Mouse (Mus musculus): ENCODE measurements around the gene Dlst. TPM values are rescaled to one million over a fixed set of nuclear protein-coding genes. Genes with fewer than 3 reads are reported as not detected.
A peak's percentile ranks its signal among the peaks of the same experiment; 100 is the strongest.

The Dlst gene
- 110 and 111 TPM in 2 replicates for polyA plus RNA-seq (2016; fragmentation: Nextera tagmentation; extraction: Ambion mirVana)

DNA sequence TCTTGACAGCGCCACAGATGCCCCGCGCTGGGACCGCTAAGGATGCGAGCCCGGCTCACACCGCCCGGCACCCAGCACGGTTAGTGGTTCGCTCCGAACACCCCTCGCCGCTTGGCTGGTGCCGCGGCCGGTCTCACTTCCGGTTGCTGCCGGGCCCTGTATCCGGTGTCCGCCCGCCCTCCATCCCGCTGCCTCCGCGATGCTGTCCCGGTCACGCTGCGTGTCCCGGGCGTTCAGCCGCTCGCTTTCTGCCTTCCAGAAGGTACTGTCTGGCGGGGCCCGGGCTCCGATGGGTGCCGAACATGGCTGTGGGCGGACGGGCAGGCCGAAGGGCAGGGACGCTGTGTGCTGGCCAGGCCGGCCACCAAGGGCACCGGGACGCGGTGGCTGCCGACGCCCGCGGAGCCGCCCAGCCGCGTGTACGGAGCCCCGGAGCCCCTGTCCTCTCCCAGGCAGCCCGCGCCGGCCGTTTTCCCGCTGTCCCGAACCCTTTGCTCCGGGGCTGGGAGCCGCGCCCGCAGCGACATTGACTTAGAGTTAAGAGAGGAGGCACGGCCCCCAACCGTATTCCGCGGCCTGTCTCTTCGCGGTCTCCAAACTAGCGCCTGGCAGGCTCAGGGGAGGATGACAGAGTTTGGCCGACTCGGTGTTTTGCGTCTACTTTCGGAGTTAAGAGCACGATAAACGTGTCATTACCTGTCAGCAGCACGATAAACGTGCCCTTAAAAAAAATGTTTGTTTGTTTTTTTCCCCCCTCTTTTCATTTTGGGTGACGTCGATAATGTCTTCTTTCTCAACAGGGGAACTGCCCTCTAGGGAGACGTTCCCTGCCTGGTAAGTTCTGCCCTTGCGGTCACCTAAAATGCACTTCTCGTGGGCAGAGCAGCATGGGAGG, at the start of gene Dlst, which contains the start of gene Prox2:
TSS of gene Dlst (plus strand) at position 136 of the 895 bp plus-strand sequence.
TSS of gene Prox2 (minus strand) at position 62 of the 895 bp plus-strand sequence.
- H3K4me3 ChIP-seq = peak within 1 kb of the TSS; percentile 100
- no peaks in the 10 kb centered on the region for H3K27me3 ChIP-seq (ENCODE audit: low read depth, poor library complexity, severe bottlenecking)
- peaks cover 48% of the 10 kb centered on the region for H3K4me1 ChIP-seq
- peaks cover 24% of the 10 kb centered on the region for H3K36me3 ChIP-seq
- no peaks in the 10 kb centered on the region for H3K9me3 ChIP-seq (replicated peaks)
- WGBS = under 1% methylated on average over 83 of the region's 83 CpGs
- peak; percentile 92 for DNase-seq (ENCODE audit: low spot score)
- H3K27ac ChIP-seq (replicated peaks) = peak within 1 kb of the TSS; percentile 94

DNA sequence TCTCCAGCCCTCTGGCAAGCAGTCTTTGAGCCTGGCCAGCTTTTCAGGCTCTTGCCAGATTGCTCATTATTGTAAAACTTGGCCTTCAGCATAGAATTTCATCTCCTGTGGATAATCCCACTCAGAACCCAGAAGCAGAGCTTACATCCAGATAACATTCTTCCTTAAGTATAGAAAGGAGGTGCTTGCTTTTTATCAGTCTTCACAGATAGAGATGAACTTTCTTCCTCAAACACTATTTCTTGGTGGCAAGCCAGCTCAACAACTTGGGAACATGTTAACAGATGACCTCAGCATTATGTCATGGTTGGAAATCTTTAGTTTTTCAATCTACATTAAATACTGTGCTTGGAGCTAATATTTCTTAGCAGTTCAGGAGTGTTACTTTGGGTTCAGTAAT, 39.6 kb upstream of the Dlst start:
- Histone ChIP-seq H3K4me1 (no peaks in the 10 kb centered on the region), H3K27ac (replicated peaks) (no peak overlapping the region), H3K4me3 (no peak overlapping the region), H3K27me3 (ENCODE audit: low read depth, poor library complexity, severe bottlenecking) (no peaks in the 10 kb centered on the region), H3K36me3 (peaks cover 87% of the 10 kb centered on the region), H3K9me3 (replicated peaks) (no peaks in the 10 kb centered on the region)
- no peak for DNase-seq (ENCODE audit: low spot score)

DNA sequence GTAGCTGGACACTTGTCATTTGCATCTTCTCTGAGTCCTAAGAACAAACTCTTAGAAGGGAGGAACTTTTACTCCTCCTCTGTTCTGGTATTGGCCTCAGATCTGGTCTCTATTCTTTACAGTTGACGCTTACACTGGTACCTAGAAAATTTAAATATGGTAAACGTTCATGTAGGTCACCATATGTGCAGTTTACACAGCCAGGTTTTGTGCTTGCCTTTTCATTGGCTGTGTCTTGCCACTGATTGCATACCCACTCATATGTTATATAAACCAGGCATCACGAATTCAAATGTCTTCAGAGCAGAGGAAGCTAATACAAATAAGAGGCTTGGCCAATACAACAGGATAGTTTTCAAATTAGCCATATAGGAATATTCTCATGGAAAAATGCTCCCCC, 33.5 kb upstream of the Dlst start:
- 94% methylated on average over 3 of the region's 3 CpGs for WGBS
- H3K36me3 ChIP-seq = peaks cover 50% of the 10 kb centered on the region
- no peaks in the 10 kb centered on the region for H3K9me3 ChIP-seq (replicated peaks)
- no peaks in the 10 kb centered on the region for H3K4me1 ChIP-seq
- no peak overlapping the region for H3K27ac ChIP-seq (replicated peaks)
- no peak for DNase-seq (ENCODE audit: low spot score)
- no peaks in the 10 kb centered on the region for H3K27me3 ChIP-seq (ENCODE audit: low read depth, poor library complexity, severe bottlenecking)
- H3K4me3 ChIP-seq = no peak overlapping the region

DNA sequence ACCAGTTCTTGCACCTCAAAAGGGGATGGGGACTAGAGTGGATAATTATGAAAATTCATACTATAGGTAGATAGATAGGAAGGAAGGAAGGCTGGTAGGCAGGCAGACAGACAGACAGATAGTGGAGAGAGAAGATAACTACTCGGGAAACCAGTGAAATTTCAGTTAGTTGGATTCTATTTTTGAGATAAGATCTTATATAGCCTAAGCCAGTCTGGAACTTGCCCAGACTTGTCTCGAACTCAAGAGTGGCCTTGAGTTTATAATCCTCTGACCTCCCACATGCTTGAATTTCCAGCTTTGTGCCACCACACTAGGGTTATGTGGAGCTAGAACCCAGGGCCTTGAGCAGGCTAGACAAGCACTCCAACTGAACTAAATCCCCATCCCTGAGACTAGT, 26.4 kb upstream of the Dlst start:
- 87% methylated on average over 2 of the region's 2 CpGs for WGBS

DNA sequence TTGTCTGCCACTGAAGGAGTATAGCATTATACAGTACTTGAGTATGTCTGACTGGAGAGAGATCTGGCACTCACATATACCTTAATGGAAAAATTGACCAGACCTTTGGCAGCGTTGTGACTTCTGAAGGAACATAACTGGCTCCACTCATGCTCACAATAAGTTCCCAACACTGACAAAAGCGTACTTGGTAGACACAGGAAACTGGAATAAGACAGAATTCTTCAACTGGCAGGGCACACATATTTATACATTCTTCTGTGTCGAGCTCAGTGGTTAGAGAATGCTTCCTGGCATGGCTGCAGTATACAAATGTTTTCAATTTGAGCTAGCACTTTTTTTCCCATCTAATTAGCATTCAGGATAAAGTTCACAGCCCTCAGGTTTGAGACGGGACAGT, 25.7 kb upstream of the Dlst start:
- H3K4me1 ChIP-seq = no peaks in the 10 kb centered on the region
- no peak for DNase-seq (ENCODE audit: low spot score)
- WGBS = 87% methylated on average over 4 of the region's 4 CpGs
- no peak overlapping the region for H3K4me3 ChIP-seq
- no peaks in the 10 kb centered on the region for H3K27me3 ChIP-seq (ENCODE audit: low read depth, poor library complexity, severe bottlenecking)
- H3K27ac ChIP-seq (replicated peaks) = no peak overlapping the region
- H3K36me3 ChIP-seq = peaks cover 45% of the 10 kb centered on the region
- H3K9me3 ChIP-seq (replicated peaks) = peaks cover 5% of the 10 kb centered on the region; the same call in 1 of the 2 replicates

More for the DNA sequence above, 26.4 kb upstream of the Dlst start:
- Histone ChIP-seq H3K27me3 (ENCODE audit: low read depth, poor library complexity, severe bottlenecking) (no peaks in the 10 kb centered on the region), H3K4me1 (no peaks in the 10 kb centered on the region), H3K27ac (replicated peaks) (no peak overlapping the region), H3K9me3 (replicated peaks) (peaks cover 5% of the 10 kb centered on the region; the same call in 1 of the 2 replicates), H3K36me3 (peaks cover 39% of the 10 kb centered on the region), H3K4me3 (no peak overlapping the region)
- no peak for DNase-seq (ENCODE audit: low spot score)

DNA sequence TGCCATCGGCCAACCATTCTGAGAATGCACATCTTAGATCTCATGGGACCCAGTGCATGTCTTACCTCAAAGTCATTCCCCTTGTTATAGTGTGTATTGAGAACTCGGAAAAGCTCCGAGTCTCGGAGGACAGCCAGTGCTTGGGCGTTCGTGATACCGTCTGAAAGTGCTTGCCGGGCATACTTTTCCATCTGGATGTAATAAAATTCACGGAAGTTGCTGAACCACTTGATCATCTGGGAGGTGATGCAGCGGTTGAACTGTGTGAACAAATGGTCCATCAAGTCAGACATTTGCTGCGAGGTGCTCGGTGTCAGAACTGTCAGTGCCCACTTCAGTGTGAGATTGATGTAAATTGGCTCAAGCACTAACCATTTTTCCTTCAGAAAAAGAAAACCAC, 22.8 kb upstream of the Dlst start:
- Histone ChIP-seq H3K36me3 (peaks cover 42% of the 10 kb centered on the region), H3K4me1 (no peaks in the 10 kb centered on the region), H3K27me3 (ENCODE audit: low read depth, poor library complexity, severe bottlenecking) (no peaks in the 10 kb centered on the region), H3K27ac (replicated peaks) (no peak overlapping the region), H3K4me3 (no peak overlapping the region), H3K9me3 (replicated peaks) (peaks cover 5% of the 10 kb centered on the region; the same call in 1 of the 2 replicates)
- DNase-seq (ENCODE audit: low spot score) = no peak
- 97% methylated on average over 12 of the region's 12 CpGs for WGBS

DNA sequence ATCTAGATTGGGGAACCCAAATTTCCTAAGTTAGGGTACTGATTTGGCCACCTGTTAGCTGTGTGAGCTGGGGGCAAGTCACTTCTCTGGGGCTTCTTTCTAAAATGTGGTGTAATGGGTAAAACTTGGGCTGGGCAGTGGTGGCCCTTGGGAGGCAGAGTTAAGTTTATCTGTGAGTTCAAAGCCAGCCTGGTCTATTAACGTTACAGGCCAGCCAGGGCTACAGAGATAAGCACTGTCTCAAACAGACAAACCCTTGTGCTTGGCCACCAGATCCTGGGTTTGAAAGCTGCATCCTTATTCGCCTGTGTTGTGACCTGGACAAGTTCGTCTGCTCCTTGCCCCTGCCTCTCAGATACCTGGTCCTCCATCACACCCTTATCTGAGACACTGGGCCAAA, 19.4 kb upstream of the Dlst start:
- no peak overlapping the region for H3K4me3 ChIP-seq
- peaks cover 5% of the 10 kb centered on the region; the same call in 1 of the 2 replicates for H3K9me3 ChIP-seq (replicated peaks)
- no peak for DNase-seq (ENCODE audit: low spot score)
- no peaks in the 10 kb centered on the region for H3K27me3 ChIP-seq (ENCODE audit: low read depth, poor library complexity, severe bottlenecking)
- WGBS = 83% methylated on average over 3 of the region's 3 CpGs
- peaks cover 37% of the 10 kb centered on the region for H3K36me3 ChIP-seq
- H3K27ac ChIP-seq (replicated peaks) = no peak overlapping the region
- H3K4me1 ChIP-seq = peaks cover 8% of the 10 kb centered on the region

DNA sequence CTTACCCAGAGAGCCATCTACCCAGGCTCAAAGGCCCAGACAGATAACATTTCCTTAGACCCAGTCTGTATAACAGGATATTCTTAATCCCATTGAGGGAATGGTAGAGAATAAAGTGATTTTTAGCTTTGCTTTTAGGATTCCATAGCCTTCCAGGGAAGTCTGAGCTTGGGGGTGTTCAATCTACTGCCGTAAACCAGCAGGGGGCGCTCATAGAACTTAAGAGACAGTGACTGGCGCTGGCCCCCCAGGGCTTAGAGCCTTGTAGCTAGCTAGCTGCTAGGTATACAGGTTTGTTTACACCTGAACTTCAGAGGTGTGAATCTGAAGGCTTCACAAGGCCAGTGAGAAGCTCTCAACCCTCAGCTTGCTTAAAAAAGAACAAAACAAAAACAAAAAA, 18.4 kb upstream of the Dlst start:
- H3K9me3 ChIP-seq (replicated peaks) = peaks cover 5% of the 10 kb centered on the region; the same call in 1 of the 2 replicates
- WGBS = 9% methylated on average over 3 of the region's 3 CpGs
- no peak overlapping the region for H3K27ac ChIP-seq (replicated peaks)
- H3K4me1 ChIP-seq = peaks cover 8% of the 10 kb centered on the region
- H3K4me3 ChIP-seq = no peak overlapping the region
- no peaks in the 10 kb centered on the region for H3K27me3 ChIP-seq (ENCODE audit: low read depth, poor library complexity, severe bottlenecking)
- DNase-seq (ENCODE audit: low spot score) = peak; percentile 54
- peaks cover 27% of the 10 kb centered on the region for H3K36me3 ChIP-seq

DNA sequence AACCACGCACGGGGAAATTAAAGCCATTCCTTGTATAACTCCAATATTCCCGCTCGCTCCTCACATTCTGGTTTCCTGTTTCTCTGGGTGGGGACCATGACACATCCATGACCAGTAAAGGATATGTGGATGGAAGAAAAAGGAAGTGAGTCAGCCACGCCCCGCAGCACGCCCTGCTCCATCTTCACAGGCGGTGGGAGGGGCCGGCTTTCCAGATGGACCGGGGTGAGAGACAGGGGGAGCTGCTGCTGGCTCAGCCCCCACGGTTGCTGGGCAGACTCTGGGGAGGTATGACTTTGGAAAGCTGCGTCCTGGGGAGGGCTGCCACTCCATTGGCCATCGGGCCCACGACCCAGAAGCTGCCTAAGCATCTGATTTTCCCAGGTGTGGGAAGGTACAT, 16.6 kb upstream of the Dlst start:
- H3K27ac ChIP-seq (replicated peaks) = no peak overlapping the region

DNA sequence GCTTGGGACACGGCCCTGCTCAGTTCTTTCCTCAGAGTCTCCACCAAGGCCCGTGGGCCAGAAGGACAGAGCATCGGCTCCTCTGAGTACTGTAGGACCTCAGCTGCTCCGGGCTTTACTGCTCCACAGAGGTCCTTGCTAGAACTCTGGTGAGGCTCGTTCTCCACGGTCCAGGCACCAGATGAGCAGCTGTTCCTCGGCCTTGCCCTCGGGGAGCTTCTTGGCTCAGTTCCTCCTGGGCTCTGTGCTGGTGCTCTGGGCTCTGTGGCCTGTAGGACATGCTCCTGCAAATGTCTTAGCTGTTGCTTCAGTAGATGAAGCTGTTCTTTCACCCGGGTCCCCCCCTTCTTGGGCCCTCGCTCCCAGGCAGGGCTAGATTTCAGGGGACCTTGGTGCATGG, 15.9 kb upstream of the Dlst start:
- H3K4me3 ChIP-seq = no peak overlapping the region
- WGBS = 88% methylated on average over 10 of the region's 10 CpGs
- no peak for DNase-seq (ENCODE audit: low spot score)
- no peaks in the 10 kb centered on the region for H3K27me3 ChIP-seq (ENCODE audit: low read depth, poor library complexity, severe bottlenecking)
- peaks cover 2% of the 10 kb centered on the region for H3K36me3 ChIP-seq
- peaks cover 8% of the 10 kb centered on the region for H3K4me1 ChIP-seq
- H3K9me3 ChIP-seq (replicated peaks) = no peaks in the 10 kb centered on the region
- no peak overlapping the region for H3K27ac ChIP-seq (replicated peaks)

More for the DNA sequence above, 16.6 kb upstream of the Dlst start:
- H3K27me3 ChIP-seq (ENCODE audit: low read depth, poor library complexity, severe bottlenecking) = no peaks in the 10 kb centered on the region
- H3K4me1 ChIP-seq = peaks cover 8% of the 10 kb centered on the region
- H3K9me3 ChIP-seq (replicated peaks) = peaks cover 1% of the 10 kb centered on the region; the same call in 1 of the 2 replicates
- DNase-seq (ENCODE audit: low spot score) = peak; percentile 33
- H3K36me3 ChIP-seq = peaks cover 9% of the 10 kb centered on the region
- no peak overlapping the region for H3K4me3 ChIP-seq
- 44% methylated on average over 14 of the region's 14 CpGs for WGBS

DNA sequence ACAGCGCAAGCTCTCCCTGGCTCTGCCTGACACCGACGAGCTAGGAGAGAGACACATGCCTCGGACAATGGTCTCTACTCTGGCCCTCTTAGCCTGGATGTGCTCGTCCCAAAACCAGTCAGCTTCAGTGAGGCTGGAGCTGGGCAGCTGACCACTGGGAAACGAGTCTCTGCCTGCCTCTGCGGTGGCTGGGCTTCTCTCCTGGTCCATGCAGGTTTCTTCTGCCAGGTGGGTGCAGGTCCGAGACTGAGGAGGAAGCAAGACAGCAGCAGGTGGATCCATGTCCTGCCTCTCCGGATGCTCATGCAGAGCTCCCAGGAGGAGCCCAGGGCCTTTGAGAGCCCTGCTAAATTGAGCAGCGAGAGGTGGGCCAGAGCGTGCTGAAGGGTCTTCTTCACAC, 15.5 kb upstream of the Dlst start:
- DNase-seq (ENCODE audit: low spot score) = no peak
- H3K36me3 ChIP-seq = no peaks in the 10 kb centered on the region
- 86% methylated on average over 11 of the region's 11 CpGs for WGBS
- H3K27ac ChIP-seq (replicated peaks) = no peak overlapping the region
- H3K27me3 ChIP-seq (ENCODE audit: low read depth, poor library complexity, severe bottlenecking) = no peaks in the 10 kb centered on the region
- no peak overlapping the region for H3K4me3 ChIP-seq
- no peaks in the 10 kb centered on the region for H3K9me3 ChIP-seq (replicated peaks)
- H3K4me1 ChIP-seq = peaks cover 8% of the 10 kb centered on the region

DNA sequence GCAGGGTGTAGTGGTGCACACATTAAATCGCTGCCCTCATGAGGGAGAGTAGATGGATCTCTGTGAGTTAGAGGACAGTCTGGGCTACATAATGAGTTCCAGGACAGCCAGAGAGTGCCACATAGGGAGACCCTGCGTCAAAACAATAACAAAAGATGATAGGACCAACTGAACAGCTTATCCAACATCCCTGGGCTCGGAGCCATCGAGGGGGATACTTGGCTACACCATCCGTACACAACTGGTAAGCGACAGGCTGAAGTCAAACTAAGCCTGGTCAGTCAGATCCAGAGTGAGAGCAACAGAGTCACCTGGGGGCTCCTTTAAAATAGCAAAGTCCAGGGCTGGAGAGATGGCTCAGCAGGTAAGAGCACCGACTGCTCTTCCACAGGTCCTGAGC, 14.8 kb upstream of the Dlst start:
- no peak overlapping the region for H3K27ac ChIP-seq (replicated peaks)
- 83% methylated on average over 7 of the region's 7 CpGs for WGBS
- H3K9me3 ChIP-seq (replicated peaks) = no peaks in the 10 kb centered on the region
- H3K4me1 ChIP-seq = peaks cover 11% of the 10 kb centered on the region
- H3K4me3 ChIP-seq = no peak overlapping the region
- H3K36me3 ChIP-seq = no peaks in the 10 kb centered on the region
- no peak for DNase-seq (ENCODE audit: low spot score)
- H3K27me3 ChIP-seq (ENCODE audit: low read depth, poor library complexity, severe bottlenecking) = no peaks in the 10 kb centered on the region

DNA sequence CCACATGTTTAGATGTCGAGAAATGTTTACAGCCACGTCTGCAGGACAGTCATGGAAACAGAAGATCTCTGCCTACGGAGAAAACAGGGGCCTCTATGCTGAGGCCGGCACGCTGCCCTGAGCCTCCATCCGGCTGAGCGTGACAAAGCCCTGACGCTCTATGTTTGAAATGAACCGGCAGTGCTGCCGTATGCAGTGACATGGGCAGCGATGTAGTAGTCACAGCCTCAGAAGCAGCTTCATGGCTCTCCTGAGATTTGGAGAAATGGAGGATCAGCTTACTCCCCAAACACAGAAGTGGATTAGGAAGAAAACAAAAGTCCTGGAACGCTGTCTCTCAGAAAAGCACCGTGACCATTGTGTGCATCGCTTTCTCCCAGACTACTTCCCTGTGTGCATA, 9.6 kb upstream of the Dlst start:
- 47% methylated on average over 14 of the region's 14 CpGs for WGBS
- peaks cover 14% of the 10 kb centered on the region for H3K4me1 ChIP-seq
- no peaks in the 10 kb centered on the region for H3K9me3 ChIP-seq (replicated peaks)
- H3K27ac ChIP-seq (replicated peaks) = peak overlapping the region; percentile 57; the same call in 1 of the 2 replicates
- no peaks in the 10 kb centered on the region for H3K27me3 ChIP-seq (ENCODE audit: low read depth, poor library complexity, severe bottlenecking)
- DNase-seq (ENCODE audit: low spot score) = peak; percentile 33
- H3K36me3 ChIP-seq = no peaks in the 10 kb centered on the region
- peak overlapping the region; percentile 7; the same call in 1 of the 2 replicates for H3K4me3 ChIP-seq
